Mouse (Mus musculus): ENCODE data around the gene Myh9.

DNA sequence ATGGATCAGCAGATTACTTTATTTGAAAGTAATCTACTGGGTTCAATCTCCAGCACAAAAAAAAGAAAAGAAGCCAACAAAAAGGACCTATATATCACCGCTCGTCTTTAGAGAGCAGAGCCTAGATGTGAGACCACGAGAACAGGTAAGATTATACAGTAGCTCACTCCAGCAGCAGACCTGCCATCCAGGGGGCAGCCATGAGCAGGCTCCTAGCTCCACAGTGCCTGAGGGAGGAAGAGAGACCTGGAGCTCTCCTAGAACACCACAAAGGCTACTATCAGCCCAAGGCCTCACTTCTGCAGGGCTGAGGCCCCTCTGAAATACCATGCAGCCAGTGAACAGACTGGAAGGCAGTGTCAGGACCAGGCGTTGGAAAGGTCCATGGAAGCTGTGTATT lies 39.0 kb downstream of the Myh9 start:
- TF ChIP-seq CTCF (IDR thresholded peaks at IDR 0.05; ENCODE audit: low read depth) (peak; percentile 31; the same call in 1 of the 2 replicates), EP300 (IDR thresholded peaks at IDR 0.05; ENCODE audit: low read depth) (no peak)

All from heart, postnatal 0 days (tissue).